Mouse (Mus musculus) monocyte, adult 2 months (primary cell): ENCODE data around the gene Fbxo4.

Experiments used
- DNase-seq, 2 experiments: peaks; one replicate each; pipeline ENCODE4 v3.0.0; 2022; ENCODE audit warnings: low spot score in 2 of 2, low read depth in 1 of 2

The Fbxo4 gene

DNA sequence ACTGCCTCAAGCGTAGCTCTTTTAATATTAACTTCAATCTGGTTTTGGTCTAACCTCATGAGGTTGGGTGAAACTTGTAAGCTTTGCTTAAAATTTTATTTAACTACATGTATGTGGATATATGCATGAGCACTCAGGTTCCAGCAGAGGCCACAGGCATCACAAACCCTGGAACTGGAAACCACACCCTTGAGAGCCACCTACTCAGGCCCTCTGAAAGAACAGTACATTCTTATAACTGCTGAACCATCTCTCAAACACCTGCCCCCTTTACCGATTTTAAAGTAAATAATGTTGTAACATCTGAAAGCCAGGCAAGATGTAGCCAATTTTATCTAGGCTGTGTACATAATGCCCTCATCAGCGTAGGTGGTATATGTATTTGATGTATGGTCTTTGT, 498 bp upstream of the Fbxo4 start:
- no peak for DNase-seq

DNA sequence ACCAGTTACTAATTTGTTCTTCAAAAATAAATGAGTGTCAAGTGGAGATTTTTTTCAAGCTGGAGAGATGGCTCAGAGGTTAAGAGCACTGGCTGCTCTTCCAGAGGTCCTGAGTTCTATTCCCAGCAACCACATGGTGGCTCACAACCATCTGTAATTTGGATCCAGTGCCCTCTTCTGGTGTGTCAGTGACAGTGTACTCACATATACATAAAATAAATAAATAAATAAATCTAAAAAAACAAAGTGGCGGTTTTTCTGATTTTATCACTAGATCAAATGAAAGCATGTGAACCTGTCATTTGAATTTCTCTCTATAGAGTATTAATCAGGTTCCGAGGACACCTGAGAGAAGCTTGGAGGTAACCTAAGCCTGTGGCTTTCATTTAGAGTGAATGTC, 1.1 kb downstream of the Fbxo4 start:
- DNase-seq, result no peak

DNA sequence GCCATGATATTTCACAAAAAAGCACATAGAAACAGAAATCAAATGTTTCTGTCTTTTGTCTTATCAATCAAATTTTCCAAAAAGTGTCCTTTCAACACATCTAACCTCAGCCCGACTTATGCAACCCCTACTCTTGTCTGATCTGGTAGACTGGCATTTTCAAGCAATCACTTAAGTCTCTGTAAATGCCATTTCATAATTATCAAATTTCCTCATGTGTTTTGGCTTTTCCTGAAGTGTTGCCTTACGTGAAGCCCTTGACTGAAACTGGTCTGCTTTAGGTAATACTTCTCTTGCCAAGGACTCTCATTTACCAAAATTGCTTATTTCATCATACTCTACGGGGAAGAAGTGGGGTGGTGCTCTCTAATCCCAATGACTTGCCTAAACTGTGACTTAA, 6.1 kb downstream of the Fbxo4 start:
- DNase-seq, result no peak

DNA sequence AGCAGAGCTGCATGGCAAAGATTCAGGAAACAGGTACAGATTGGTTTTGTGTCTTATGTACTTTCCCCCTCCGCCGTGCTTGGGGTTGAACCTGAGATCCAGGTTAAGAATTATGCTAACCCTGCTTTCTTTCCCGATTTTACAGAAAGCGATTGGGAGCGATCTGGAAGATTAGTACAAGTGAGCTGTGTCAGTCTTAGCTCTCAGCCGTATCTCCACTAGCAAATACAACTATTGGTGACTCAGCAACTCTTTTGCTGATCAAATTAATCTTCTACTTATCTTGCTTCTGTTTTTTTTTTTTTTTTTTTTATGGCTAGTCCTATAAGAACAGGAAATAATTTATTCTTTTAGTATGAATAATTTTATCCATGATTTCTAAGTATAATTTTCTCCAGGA, 9.2 kb downstream of the Fbxo4 start:
- no peak for DNase-seq

DNA sequence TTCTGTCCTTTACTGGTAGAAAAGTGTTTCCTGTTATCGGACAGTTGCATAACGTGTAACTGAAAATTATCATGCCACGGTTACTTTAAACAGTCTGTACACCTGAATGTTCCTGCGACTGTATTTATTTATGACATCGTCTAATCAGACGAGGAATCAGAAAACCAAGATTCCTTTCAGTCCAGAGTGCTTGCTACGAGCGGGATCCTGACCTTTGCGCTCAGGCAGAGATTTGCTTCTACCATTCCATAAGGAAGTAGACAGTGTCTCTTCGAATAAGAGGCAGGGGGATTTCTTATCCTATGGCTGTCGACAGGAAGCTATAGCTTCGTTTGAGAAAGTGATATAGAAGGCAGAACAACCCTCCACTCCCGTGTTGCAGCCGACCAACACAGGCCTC, 9.6 kb downstream of the Fbxo4 start:
- no peak for DNase-seq

GRCm38 (mm10) chr15:3962251-3962650, 17.1 kb downstream of the Fbxo4 start:
- no peak for DNase-seq

- DNase-seq, result no peak
These were observed 19.3 kb downstream of the Fbxo4 start for GRCm38 (mm10) chr15:3960094-3960493.

- no peak for DNase-seq
These were observed 21.4 kb downstream of the Fbxo4 start for GRCm38 (mm10) chr15:3957982-3958381.

DNA sequence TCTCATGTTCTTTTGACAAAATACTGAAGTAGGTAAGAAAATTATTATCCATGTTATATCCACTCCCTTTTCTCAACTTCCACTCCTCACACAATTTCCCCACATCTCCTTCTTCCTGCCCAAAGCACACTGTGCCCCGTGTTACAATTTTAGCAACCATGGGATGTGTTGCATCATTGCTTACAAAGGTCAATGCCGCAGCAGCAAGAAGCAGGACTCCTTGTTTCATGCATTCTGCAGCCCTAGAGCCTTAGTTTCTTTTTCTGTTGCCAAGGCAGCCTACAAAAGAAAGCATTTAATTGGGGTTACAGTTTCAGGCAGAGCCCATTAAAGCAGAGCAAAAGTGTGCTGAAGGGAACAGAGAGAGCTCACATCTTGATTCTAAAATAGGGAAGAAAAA, 24.4 kb downstream of the Fbxo4 start:
- no peak for DNase-seq

DNA sequence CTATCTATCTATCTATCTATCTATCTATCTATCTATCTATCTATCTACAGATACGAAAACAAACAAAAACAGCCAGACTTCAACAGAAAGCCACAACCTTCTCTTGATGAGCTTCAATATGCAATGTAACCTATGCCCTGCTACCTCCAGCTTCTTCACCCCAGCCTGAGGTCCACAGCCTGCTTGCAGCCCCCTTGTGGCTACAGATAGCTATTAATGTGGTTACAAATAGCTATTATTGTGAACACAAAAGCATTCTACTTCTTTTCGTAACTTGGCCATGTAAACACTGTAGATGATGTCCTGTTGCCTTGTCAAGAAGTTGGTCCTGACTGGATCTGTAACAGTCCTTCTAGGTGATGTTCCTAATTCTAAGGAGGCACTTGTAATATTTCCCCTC, 41.2 kb downstream of the Fbxo4 start:
- no peak for DNase-seq

- no peak for DNase-seq
These were observed 43.3 kb downstream of the Fbxo4 start for GRCm38 (mm10) chr15:3936056-3936455.

DNA sequence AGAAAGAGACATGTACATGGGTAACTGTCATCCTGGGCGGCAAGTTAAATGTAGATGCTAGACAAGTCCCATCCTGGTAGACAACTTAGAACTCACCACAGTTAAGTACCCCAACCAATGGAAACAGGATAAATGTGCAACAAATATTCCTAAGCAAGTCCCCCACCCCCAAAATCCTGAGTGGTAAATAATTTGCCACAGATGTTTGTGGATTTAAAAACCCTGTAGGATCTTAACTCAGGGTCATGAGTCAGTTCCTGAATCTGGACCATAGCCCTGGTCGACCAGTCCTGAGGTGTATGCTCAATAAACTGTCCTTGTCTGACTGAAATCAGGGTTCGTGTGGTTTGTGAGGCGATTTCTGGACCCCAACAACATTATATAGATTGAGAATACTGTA, 45.9 kb downstream of the Fbxo4 start:
- DNase-seq, result no peak

DNA sequence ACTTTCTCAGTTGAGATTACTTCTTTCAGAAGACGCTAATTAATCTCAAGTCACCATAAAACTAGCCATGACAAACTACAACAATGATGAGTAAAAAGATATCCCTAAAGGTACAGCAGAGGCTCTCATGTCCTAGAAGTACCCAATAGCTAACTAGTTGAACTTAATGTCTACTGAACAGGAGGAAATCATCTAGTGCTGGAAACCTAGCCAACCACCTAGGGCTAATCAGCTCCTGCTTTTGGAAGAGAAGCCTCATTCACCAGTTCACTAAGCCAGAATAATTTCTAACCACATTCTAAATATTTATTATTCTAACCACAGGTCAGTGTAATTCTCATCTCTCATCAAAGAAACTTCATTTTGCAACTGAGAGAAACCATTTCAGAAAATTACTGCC, 47.4 kb downstream of the Fbxo4 start:
- no peak for DNase-seq
